Mouse (Mus musculus) c-Kit-positive CD71-positive TER-119-positive erythroid progenitor cells, embryonic 14.5 days (primary cell): ENCODE results near the gene Hand1.

Experiments
- DNase-seq: peaks from one replicate; pipeline ENCODE4 v3.0.0-alpha.2; 2013; ENCODE audit warnings: low spot score

The Hand1 gene

DNA sequence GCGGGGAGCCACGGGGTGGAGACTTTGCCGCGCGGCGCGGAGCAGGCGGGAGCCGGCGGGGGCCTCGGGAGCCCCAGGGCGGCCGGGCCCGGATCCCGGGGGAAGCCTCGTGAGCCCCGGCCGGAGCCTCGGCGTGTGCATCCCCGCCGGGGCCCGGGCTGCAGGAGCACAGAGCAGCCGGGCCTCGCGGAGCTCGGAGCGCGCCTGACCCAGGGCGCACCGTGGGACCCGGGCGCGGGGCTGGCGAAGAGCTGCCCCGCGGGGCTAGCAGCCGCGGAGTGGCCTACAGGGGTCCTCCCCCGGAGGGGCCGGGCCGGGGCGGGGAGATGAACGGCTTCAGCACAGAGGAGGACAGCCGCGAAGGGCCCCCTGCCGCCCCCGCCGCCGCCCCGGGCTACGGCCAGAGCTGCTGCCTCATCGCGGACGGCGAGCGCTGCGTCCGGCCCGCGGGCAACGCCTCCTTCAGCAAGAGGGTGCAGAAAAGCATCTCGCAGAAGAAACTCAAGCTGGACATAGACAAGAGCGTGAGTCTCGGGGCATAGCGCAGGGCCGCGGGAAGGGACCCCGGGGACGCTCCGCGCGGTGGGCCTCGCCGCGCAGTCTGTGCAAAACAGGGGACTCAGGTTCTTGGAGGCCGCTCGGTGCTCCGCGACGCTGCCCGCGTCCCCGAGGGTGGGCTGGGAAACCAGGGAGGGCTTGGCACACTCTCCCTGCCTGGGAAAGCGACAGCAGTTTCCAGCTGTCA is 30.7 kb downstream of the Hand1 start:
- DNase-seq, result no peak

DNA sequence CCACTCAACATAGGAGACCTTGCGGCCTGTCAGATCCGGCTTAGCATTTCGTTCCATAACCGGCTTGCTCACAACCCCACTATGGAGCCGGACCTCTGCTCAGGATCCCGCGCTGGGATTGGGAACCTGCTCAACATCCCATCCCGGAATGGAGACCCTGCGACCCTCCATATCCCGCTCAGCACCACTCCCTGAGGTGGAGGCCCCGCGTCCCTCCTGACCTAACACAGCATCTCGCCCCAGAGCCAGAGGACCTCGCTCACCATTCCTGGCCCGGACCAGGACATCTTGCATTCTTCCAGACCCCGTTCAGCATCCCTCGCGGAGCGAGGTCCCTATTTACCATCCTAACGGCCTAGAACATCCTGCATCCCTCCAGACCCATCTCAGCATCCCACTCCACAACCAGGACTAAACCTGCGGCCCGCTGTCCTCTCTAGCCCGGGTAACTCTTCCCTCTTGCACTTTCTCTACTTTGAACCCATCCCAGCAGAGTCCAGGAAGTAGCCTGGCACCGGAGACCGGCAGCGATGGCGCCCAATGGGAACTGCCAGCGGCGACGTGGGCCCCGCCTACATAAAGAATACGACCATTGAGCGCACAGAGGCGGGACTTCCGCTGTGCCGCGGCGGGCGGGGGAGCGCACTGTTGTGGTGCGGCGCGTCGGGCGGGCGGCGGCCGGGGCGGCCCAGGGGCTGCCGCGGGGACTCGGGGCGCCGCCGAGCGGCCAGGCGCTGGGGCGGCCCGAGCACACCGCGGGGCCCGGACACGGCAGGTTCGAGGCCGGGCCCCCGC is 31.4 kb downstream of the Hand1 start, which contains the start of gene Sap30l:
Sap30l (plus strand) TSS at position 667 of the 795 bp plus-strand sequence.
- peak; percentile 91 for DNase-seq

DNA sequence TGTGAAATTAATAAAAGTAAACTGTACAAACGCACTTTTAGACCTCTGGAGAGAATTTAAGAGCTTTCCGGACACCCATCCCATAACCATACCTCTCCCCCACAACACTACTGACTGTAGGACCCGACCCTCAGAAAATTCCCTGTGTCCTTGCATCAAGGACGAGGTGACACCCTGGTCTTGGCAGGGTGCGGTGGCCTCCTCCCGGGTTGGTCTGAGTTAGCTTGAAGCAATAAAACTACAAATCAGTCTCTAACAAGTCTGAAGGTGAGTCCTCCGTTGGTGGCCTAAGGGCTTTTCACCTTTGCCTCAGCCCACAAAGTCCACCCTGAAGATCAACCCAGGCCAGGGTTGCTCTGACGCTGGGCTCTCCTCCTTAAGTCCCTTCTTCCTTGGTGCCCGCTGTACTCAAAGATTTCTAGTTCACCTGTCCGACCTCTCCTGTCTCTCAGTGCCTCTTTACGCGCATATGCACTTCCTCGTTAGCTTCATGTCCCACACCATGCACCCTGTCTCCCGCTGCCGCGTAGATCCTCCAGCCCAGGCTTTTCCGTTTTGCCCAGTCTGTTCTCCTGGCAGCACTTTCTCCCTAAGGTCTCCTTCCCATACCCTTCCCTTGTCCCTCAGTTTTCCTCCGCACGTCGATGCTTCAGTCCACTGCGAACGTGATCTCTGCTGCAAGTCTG is 32.2 kb downstream of the Hand1 start:
- DNase-seq, result no peak

DNA sequence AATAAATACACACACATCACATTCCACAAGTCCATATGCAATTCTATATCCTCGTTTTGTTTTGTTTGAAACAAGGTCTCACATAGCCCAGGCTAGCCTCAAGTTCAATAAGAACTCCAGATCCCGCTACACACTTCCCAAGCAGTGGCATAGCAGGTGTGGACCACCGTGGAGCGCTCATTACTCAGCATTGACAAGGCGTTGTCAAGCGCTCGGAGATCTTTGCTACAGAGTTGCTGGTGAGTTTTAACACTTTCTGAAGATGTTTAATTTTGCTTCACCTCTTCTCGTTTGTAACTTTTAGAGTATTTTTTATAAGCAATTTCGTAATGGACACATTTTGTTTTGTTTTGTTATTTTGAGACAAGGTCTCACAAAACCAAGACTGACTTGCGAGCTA is 33.2 kb downstream of the Hand1 start:
- no peak for DNase-seq

DNA sequence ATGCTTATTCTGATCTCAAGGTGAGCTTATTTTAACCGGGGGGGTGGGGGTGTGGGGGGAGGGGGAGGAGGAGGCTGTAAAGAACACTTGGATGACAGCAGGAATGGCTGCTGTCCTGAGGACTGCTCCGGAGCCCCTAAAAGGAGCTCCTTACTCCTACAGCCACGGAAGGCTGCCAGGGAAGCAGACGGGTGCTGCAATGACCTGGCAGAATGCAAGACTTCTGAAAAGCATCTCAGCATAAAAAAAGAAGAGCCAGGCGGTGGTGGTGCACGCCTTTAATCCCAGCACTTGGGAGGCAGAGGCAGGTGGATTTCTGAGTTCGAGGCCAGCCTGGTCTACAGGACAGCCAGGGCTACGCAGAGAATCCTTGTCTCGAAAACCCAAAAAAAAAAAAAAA is 34.8 kb downstream of the Hand1 start:
- no peak for DNase-seq

DNA sequence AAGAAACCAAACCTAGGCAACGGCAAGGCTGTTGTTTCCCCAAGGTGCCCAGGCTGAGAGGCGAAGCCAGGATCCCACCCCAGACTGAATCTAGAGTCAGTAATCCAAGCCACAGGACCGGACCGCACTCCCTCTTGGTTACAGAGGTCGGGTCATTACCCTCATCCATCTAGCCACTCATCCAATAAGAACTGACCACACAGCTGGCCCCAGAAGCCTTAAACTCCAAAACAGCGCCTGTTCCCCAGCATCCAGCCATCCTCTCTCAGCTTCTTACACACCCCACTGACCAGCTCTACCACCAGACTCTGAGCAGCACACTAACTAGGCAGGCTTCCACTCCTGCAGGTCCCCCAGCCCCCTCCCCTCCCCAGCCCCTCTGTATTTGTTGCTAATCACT is 37.5 kb downstream of the Hand1 start:
- no peak for DNase-seq

DNA sequence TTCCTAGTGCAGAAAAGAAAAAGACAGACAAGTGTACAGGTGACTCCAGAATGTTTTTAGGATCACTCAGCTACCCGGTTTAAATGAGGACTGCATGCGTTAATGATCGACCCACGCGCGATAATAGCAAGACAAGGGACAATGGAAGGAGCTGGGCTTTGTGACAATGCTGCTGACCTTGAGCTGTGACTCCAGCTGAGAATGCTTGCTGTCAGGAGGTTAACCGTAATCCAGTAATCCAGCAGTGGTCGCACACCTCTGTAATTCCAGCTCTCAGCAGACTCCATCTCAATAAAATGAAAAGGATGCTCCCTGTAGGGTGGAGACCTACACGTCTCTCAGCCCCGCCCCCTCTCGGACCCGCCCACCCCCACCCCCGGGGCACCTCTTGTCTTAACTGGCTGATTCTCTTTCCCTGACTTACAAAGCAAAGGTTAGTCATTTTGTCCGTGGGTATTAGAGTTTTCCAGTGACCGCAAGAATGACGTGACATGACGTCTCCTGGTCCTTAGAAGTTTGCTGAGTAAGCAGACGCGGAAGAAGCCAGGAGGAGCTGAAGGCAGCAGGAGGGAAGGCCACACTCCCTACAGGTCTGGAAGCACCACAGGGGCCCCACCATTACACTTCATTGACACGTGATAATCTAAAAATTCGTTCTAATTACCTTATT is 41.6 kb downstream of the Hand1 start:
- DNase-seq, result no peak

DNA sequence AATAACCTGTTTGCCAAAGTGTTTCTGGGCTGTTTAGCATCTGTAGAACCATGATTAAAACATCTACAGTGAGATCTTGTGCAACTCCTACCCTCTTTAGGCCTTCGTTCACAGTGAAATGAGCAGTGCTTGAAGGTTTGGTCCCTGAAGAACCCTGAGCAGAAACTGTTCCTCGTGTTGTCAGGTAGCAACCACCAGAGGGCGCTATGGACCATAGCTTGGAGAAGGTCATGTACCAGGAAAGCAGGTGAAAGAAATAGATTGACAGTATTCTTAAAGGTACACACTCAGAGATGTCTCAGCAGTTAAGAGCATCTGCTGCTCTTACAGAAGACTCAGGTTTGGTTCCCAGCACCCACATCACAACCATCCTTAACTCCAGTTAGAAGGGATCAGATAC is 44.7 kb downstream of the Hand1 start:
- peak; percentile 60 for DNase-seq

DNA sequence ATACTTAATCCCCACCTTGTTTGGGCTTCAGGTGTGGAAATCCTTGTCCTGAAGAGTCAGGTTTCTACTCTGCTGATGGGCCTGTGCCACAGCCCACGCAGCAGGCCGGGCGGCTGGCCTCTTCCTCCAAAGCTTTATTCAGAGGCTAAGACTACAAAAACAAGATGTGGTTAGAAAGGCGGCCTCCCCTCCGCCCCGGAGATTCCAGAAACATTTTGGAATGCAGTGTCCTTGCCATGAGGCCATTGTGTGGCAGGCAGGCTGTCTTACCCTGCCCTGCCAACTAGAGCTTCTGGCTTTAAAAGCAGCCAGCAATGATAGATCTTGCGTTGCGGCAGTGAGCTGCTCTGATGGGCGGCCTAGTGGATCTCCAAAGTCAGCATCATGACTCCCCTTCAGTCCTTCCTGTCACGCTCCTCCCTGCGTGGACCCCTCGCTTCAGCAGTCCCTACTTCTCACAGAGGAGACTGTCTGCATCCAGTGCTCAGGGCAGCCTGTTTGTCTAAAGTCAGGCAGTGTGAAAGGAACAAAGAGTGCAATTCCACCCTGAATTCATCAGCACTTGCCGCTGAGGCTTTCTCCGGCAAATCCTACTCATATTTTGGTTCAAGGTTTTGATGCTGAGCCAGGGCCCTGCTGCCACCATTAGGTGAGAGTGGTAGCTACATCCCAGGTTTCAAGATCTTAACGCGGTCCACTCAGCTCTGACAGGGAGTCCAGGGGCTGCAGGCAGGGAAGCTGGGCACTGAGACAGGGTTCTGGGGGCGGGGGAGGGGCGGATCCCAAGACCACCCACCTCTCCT is 45.8 kb downstream of the Hand1 start:
- DNase-seq, result no peak

DNA sequence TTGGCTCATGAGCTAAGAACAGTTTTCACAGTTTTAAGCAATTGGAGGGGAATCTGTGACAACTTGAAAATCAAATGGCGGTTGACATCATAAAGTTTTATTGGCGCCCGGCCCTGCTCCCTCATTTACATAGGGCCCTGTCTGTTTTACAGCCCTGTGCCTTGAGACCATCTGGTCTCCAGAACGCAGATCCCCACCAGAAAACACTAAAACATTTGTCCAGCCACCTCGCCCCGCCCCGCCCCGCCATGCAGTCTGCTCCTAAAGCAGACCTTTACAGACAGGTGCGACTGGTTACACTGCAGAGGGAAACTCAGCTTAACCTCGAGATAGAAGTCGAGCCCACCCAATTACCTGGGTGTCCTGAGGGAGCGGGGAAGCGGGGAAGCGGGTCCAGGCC is 52.8 kb downstream of the Hand1 start:
- DNase-seq, result no peak
